Mouse (Mus musculus) small intestine, adult 2 months (tissue): ENCODE measurements around the gene Qpctl. TPM values are rescaled to one million over a fixed set of nuclear protein-coding genes. Genes with fewer than 3 reads are reported as not detected.
A peak's percentile ranks its signal among the peaks of the same experiment; 100 is the strongest.

Experiments
- H3K27ac ChIP-seq: fragments of 200-500 bp; 2 replicates; pipeline ENCODE4 v1.5.1; 2012; ENCODE audit warnings: low read depth, low read length, control low read depth, inconsistent platforms; ENCODE audit not compliant: insufficient read depth
- H3K27me3 ChIP-seq: fragments of 200-500 bp; 2 replicates; pipeline ENCODE4 v1.6.1; 2012; ENCODE audit warnings: mild to moderate bottlenecking, moderate library complexity, low read length, inconsistent platforms; ENCODE audit not compliant: control insufficient read depth, insufficient read depth
- H3K36me3 ChIP-seq: fragments of 200-500 bp; 2 replicates; pipeline ENCODE4 v1.6.1; 2012; ENCODE audit warnings: mild to moderate bottlenecking, low read length, control low read depth, inconsistent platforms; ENCODE audit not compliant: control insufficient read depth, insufficient read depth
- H3K4me1 ChIP-seq: fragments of 200-500 bp; 2 replicates; pipeline ENCODE4 v1.6.1; 2012; ENCODE audit warnings: low read length, inconsistent platforms, mixed read lengths; ENCODE audit not compliant: control insufficient read depth, insufficient read depth, insufficient read length
- H3K4me3 ChIP-seq: fragments of 200-500 bp; 2 replicates; pipeline ENCODE4 v1.5.1; 2012; ENCODE audit warnings: low read depth, mild to moderate bottlenecking, control low read depth, inconsistent platforms, low read length, moderate library complexity
- CTCF ChIP-seq: fragments of 200-500 bp; IDR thresholded peaks from 2 replicates; pipeline ENCODE4 v1.5.1; 2012; ENCODE audit warnings: low read depth, mild to moderate bottlenecking, control low read depth, inconsistent platforms, low read length, moderate library complexity, mixed read lengths; ENCODE audit not compliant: insufficient replicate concordance, insufficient read length; ENCODE audit errors: extremely low read depth
- POLR2A ChIP-seq: fragments of 200-500 bp; IDR thresholded peaks from 2 replicates; pipeline ENCODE4 v1.6.1; 2012; ENCODE audit warnings: low read depth, mild to moderate bottlenecking, control low read depth, inconsistent platforms, low read length, moderate library complexity
- WGBS: fragments of 180-500 bp; shearing (Covaris S2); methylation state at CpG from one replicate; pipeline ENCODE4 v1.1.7; 2018; 5-methylcytosine and 5-hydroxymethylcytosine counted together
- polyA plus RNA-seq: library from polyadenylated mRNA; depleted of rRNA; stranded (reverse); fragments of >200 nt; gene quantifications from 2 replicates; pipeline ENCODE4 v1.2.3, GENCODE M21; 2012

Qpctl gene
- polyA plus RNA-seq, 1 experiment: 6.6 TPM

DNA sequence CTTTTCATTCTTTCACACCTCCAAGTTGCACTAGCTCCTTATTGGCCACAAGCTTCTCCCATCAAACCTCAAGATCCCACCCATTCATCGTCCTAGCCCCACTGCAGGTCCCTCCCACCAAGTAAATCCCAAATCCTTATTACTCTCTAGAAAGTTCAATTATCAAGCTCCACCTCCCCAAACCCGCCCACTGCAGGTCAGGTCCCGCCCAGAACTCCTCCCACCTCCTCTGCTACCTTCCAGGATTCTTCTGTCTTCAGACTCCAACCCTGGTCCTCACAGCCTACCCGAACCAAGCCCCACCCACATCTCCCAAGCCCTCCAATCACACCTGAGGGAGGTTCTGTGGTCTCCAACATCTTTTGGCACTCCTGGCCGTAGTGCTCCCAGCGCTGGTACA is 15.1 kb upstream of the Qpctl start:
- WGBS: under 1% methylated on average over 6 of the region's 6 CpGs
- H3K27me3 ChIP-seq: no peaks in the 10 kb centered on the region
- H3K4me3 ChIP-seq: no peak overlapping the region
- no peak for TF ChIP-seq CTCF
- no peak for TF ChIP-seq POLR2A
- no peaks in the 10 kb centered on the region for H3K36me3 ChIP-seq
- no peak overlapping the region for H3K27ac ChIP-seq
- peaks cover 17% of the 10 kb centered on the region for H3K4me1 ChIP-seq

DNA sequence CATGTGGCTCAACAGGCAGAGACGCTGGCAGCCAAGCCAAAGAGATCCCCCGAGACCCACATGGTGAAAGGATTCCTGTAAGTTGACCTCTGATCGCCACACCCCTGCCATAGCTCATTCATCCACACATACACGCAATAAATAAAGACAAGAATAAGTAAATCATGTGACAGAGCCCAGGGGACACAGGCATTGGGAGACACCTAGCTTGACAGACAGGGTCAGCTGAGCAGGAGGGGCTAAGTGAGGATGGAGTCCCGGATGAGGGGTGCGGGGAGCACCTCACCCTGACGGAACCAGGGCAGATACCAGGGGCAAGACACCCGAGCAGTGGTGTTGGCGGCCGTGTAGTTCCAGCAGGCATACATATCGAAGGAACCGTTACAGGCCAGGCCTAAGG is 14.7 kb upstream of the Qpctl start:
- Histone ChIP-seq H3K27me3 (no peaks in the 10 kb centered on the region), H3K36me3 (no peaks in the 10 kb centered on the region), H3K4me1 (peaks cover 17% of the 10 kb centered on the region), H3K4me3 (no peak overlapping the region), H3K27ac (no peak overlapping the region)
- 11% methylated on average over 12 of the region's 12 CpGs for WGBS
- TF ChIP-seq POLR2A: no peak

DNA sequence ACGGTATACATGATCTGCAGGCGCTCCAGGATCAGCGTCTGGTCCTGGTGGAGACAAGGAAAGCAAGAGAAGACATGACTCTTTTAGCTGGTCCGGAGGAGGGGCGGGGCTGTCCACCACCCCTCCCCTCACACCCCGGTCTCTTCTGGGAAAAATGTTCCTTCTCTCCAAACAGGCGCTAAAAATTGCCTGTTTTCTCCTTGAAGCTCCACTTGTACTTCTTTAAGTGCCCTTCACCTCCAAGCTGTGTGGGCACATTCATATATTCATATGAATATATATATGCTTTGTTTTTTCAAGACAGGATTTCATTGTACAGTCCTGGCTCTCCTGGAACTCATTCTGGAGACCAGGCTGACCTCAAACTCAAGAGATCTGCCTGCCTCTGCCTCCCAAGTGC is 13.8 kb upstream of the Qpctl start:
- Histone ChIP-seq H3K27ac (no peak overlapping the region), H3K4me3 (no peak overlapping the region), H3K27me3 (no peaks in the 10 kb centered on the region), H3K4me1 (peaks cover 17% of the 10 kb centered on the region), H3K36me3 (no peaks in the 10 kb centered on the region)
- no peak for TF ChIP-seq POLR2A
- TF ChIP-seq CTCF: no peak
- 81% methylated on average over 7 of the region's 7 CpGs for WGBS

DNA sequence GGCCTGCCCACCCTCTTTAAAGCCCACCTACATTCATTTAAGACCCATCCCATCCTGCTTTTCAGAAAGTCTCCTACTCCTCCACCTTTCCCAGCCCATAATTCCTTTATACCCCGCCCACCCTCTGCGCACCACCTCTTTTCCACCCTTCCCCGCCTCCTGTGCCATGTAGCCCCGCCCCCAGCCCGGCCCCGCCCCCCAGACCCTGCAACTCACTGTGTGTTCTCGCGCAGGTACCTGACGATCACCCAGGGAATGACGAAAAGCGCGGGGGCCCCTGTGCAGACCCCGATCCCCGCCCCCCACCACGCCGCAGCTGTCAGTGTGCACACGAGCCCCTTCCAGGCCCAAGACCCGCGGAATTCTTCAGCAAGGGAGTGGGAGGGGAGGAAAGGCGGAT is 11.0 kb upstream of the Qpctl start:
- Histone ChIP-seq H3K4me1 (peaks cover 31% of the 10 kb centered on the region), H3K27ac (no peak overlapping the region), H3K4me3 (peak overlapping the region; percentile 53), H3K27me3 (no peaks in the 10 kb centered on the region), H3K36me3 (no peaks in the 10 kb centered on the region)
- TF ChIP-seq POLR2A: no peak
- TF ChIP-seq CTCF: no peak
- under 1% methylated on average over 20 of the region's 20 CpGs for WGBS

DNA sequence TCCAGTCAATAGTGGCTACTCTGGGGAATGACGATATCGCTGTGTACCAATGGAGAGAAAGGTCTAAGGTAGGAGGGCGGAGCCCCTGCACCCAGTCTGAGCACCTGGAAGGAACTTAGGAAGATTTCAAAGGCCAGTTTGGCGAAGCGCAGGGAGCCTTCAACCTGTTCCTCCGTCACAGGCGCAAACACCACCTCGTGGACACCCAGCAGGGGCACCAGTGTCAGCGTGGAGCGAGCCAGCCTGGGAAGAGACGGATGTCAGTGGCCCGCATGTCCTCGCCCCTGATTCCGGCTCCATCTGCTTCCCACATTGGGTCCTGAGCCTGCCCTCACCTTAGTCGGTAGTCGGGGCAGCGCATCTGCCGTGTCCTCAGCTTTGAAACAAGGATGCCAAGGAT is 10.3 kb upstream of the Qpctl start:
- no peaks in the 10 kb centered on the region for H3K27me3 ChIP-seq
- TF ChIP-seq POLR2A (no peak), CTCF (no peak)
- no peak overlapping the region for H3K27ac ChIP-seq
- no peaks in the 10 kb centered on the region for H3K36me3 ChIP-seq
- H3K4me1 ChIP-seq: peaks cover 33% of the 10 kb centered on the region
- peak overlapping the region; percentile 47 for H3K4me3 ChIP-seq
- WGBS: 9% methylated on average over 18 of the region's 18 CpGs

DNA sequence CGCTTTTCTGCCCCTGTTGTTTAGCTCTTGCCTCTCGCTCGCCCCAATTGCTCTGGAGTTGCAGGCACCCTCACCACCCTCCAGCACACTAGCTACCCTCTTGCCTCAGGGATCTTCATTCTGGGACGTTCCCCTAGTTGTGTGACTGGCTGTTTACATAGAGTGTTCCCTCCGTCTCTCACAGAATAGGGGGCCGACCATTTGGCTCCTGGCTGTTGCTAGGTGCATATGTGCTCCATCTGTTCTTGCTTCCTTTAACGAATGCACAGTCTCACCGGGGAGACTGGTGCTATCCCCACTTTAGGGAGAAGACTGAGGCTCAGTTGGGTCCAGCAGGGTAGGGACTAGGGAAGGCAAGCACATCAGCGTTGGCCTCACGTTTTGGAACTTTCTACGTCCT is 9.5 kb upstream of the Qpctl start:
- WGBS: 78% methylated on average over 11 of the region's 11 CpGs
- Histone ChIP-seq H3K4me3 (no peak overlapping the region), H3K4me1 (peaks cover 26% of the 10 kb centered on the region), H3K36me3 (peaks cover 1% of the 10 kb centered on the region; the same call in 1 of the 2 replicates), H3K27ac (no peak overlapping the region), H3K27me3 (no peaks in the 10 kb centered on the region)
- TF ChIP-seq POLR2A (no peak), CTCF (no peak)

DNA sequence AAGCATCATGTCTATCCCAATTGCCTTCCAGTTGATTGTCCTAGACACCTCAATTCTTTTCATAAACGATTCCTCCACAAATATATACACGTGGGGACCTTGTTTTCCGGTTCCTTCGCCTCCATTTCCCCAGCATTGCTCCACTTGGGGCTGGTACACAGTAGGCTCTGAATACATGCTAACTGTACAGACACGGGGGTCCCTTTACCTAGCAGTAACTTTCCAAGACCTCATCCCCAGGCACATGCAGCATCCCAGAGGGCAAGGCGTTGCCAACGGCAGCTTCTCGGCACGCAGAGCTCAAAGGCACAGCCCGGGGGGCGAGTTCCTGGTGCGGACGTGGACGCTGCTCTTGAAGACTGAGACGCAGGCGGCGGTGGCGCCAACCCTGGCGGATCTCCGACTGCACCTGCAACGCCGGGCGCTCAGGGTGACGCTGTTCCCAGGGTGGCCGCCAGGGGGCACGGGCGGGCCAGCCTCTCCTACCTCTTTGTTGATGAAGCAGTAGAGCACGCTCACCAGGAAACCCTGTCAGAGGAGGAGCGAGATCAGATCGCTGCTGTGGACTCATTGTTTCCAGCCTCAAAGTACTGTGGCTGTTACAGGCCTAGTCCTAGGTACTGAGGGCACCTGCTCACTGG is 8.2 kb upstream of the Qpctl start:
- TF ChIP-seq POLR2A (no peak), CTCF (peak; percentile 89)
- H3K4me3 ChIP-seq: peak overlapping the region; percentile 36
- peaks cover 7% of the 10 kb centered on the region; the same call in 1 of the 2 replicates for H3K36me3 ChIP-seq
- peaks cover 26% of the 10 kb centered on the region for H3K4me1 ChIP-seq
- H3K27ac ChIP-seq: no peak overlapping the region
- WGBS: 5% methylated on average over 30 of the region's 30 CpGs
- no peaks in the 10 kb centered on the region for H3K27me3 ChIP-seq

DNA sequence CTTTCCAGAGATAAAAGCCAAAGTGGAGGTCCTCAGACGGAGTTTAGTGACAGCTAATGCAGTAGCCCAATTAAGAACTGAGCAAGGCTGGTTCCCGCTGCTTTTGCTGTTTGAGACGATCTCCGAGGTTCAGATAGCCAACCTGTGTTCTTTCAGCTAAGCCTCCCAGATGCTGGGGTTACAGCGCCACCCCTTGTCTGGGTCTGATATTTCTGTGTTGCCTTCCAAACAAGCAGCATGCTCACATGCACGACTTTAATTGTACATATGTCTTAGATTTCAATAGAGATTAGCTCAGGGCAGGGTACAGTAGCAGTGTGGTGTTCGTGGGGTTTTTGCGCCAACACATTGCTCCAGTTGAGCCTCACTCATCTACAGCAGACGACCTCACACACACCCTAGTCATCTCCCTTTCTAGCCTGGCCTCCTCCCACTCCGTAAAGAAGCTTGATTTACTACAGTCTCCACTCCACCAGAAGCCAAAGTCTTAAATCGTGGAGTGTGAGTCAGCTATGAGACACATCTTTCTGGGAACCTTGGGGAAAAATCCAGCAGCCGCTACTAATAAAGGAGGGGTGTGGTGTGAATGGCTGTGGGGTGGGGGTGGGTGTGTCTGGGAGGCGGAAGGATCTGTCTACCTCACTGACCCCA is 6.9 kb upstream of the Qpctl start:
- Histone ChIP-seq H3K27ac (peak overlapping the region; percentile 36), H3K36me3 (peaks cover 10% of the 10 kb centered on the region; the same call in 1 of the 2 replicates), H3K27me3 (no peaks in the 10 kb centered on the region), H3K4me1 (peaks cover 26% of the 10 kb centered on the region), H3K4me3 (no peak overlapping the region)
- 34% methylated on average over 13 of the region's 13 CpGs for WGBS
- TF ChIP-seq CTCF (peak; percentile 42; the same call in 1 of the 2 replicates), POLR2A (no peak)
